Mouse (Mus musculus) limb, embryonic 14.5 days (tissue): ENCODE results near the gene Gbgt1. TPM values are rescaled to one million over a fixed set of nuclear protein-coding genes. Genes with fewer than 3 reads are reported as not detected.
"Not testable (repeated sequence)": the region's sequence is repeated elsewhere in the genome, so short reads cannot be mapped to it uniquely, and the experiment has no call there.

ENCODE experiments used
- ATAC-seq: fragments of 200-750 bp; cut with Nextera tagmentation; 2 replicates; pipeline ENCODE4 v1.8.0; 2017; ENCODE audit warnings: low read depth, moderate number of reproducible peaks, moderate TSS enrichment; ENCODE audit not compliant: low FRiP score
- DNase-seq: peaks from one replicate; pipeline ENCODE4 v3.0.0-alpha.2; 2015; ENCODE audit warnings: low spot score
- H3K27ac ChIP-seq: fragments of 300-500 bp; sonication (generic); replicated peaks from 2 replicates; pipeline ENCODE4 v1.5.1; 2014; ENCODE audit warnings: low read depth, mild to moderate bottlenecking, low read length, moderate library complexity, mixed read lengths
- H3K27me3 ChIP-seq: fragments of 300-500 bp; sonication (generic); 2 replicates; pipeline ENCODE4 v1.6.1; 2014; ENCODE audit warnings: low read length, mixed read lengths; ENCODE audit not compliant: control insufficient read depth, insufficient read depth
- H3K36me3 ChIP-seq: fragments of 300-500 bp; sonication (generic); 2 replicates; pipeline ENCODE4 v1.6.1; 2014; ENCODE audit warnings: mild to moderate bottlenecking, low read length, moderate library complexity, mixed read lengths; ENCODE audit not compliant: control insufficient read depth, insufficient read depth
- H3K4me1 ChIP-seq: fragments of 300-500 bp; sonication (generic); 2 replicates; pipeline ENCODE4 v1.6.1; 2014; ENCODE audit warnings: antibody characterized with exemption, low read length, mixed read lengths; ENCODE audit not compliant: control insufficient read depth, insufficient read depth
- H3K4me2 ChIP-seq: fragments of 300-500 bp; sonication (generic); replicated peaks from 2 replicates; pipeline ENCODE4 v1.6.1; 2014; ENCODE audit warnings: low read depth, mild to moderate bottlenecking, low read length, moderate library complexity; ENCODE audit not compliant: severe bottlenecking
- H3K4me3 ChIP-seq: fragments of 300-500 bp; sonication (generic); replicated peaks from 2 replicates; pipeline ENCODE4 v1.5.1; 2014; ENCODE audit warnings: low read length
- H3K9ac ChIP-seq: fragments of 300-500 bp; sonication (generic); 2 replicates; pipeline ENCODE4 v1.6.1; 2014; ENCODE audit warnings: mild to moderate bottlenecking, low read depth, low read length, moderate library complexity; ENCODE audit not compliant: severe bottlenecking
- H3K9me3 ChIP-seq: fragments of 300-500 bp; sonication (generic); 2 replicates; pipeline ENCODE4 v1.6.1; 2016; ENCODE audit warnings: low read length; ENCODE audit not compliant: control insufficient read depth
- POLR2A ChIP-seq: fragments of 200-500 bp; IDR thresholded peaks from 2 replicates; pipeline ENCODE4 v1.8.0; 2012; ENCODE audit warnings: inconsistent platforms, mild to moderate bottlenecking, moderate library complexity, borderline replicate concordance; ENCODE audit not compliant: insufficient read depth, insufficient read length; ENCODE audit errors: extremely low read depth
- WGBS: fragments of 180-500 bp; shearing (Covaris S2); extraction: QIAGEN DNeasy Blood & Tissue Kit; methylation state at CpG from one replicate; pipeline ENCODE4 v1.1.7; 2014; 5-methylcytosine and 5-hydroxymethylcytosine counted together
- polyA plus RNA-seq, 2 experiments: library from polyadenylated mRNA; depleted of rRNA in 1 of 2; stranded (reverse) in 1 of 2; unstranded in 1 of 2; fragments of >200 nt; fragmentation: Nextera tagmentation in 1 of 2; extraction: Ambion mirVana in 1 of 2; gene quantifications; 2 replicates each; pipeline versions ENCODE4 v1.2.1 to v1.2.3; 2012 to 2014

Gbgt1 gene
- polyA plus RNA-seq, 2 experiments = 1.0 to 2.1 TPM

DNA sequence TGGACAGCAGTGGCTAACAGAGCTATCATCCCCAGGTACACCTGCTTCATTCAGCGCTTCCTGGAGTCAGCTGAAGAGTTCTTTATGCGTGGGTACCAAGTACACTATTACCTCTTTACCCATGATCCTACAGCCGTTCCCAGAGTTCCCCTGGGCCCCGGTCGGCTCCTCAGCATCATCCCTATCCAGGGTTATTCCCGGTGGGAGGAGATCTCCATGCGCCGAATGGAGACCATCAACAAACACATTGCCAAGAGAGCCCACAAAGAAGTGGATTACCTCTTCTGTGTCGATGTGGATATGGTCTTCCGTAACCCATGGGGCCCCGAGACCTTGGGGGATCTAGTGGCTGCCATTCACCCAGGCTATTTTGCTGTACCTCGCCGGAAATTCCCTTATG lies 8.0 kb downstream of the Gbgt1 start:
- H3K9me3 ChIP-seq = no peaks in the 10 kb centered on the region
- no peaks in the 10 kb centered on the region for H3K4me1 ChIP-seq
- H3K4me2 ChIP-seq = no peak overlapping the region
- H3K9ac ChIP-seq = no peak overlapping the region
- no peaks in the 10 kb centered on the region for H3K27me3 ChIP-seq
- TF ChIP-seq POLR2A = no peak
- no peak for ATAC-seq
- no peak for DNase-seq
- 87% methylated on average over 13 of the region's 13 CpGs for WGBS
- no peak overlapping the region for H3K4me3 ChIP-seq
- no peaks in the 10 kb centered on the region for H3K36me3 ChIP-seq
- no peak overlapping the region for H3K27ac ChIP-seq

DNA sequence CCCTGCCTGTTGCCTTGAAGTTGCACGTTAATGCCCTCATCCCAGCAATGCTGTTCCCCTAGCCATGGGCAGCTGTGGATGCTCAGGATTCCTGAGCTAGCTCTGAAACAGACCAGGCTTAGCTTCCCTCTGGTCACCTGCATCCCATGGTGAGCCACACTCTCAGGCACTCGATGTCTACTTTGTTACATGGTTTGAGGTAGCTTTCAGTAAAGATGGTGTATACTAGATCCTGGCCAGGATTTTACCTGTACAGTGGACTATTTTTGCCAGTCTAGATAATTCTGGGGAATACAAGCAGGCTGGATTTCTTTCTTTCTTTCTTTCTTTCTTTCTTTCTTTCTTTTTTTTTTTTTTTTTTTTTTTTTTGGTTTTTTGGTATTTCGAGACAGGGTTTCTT lies 9.1 kb downstream of the Gbgt1 start, which contains the start of gene Gm10134:
Gene Gm10134 (plus strand): TSS at position 301 of the 400 bp plus-strand sequence.
- H3K9ac ChIP-seq = no peak within 1 kb of the TSS
- no peak within 1 kb of the TSS for H3K4me2 ChIP-seq
- DNase-seq = no peak
- WGBS = 72% methylated on average over 3 of the region's 3 CpGs
- H3K36me3 ChIP-seq = no peaks in the 10 kb centered on the region
- no peak for TF ChIP-seq POLR2A
- no peak within 1 kb of the TSS for H3K27ac ChIP-seq
- H3K4me1 ChIP-seq = no peaks in the 10 kb centered on the region
- no peak within 1 kb of the TSS for H3K4me3 ChIP-seq
- H3K27me3 ChIP-seq = no peaks in the 10 kb centered on the region
- no peak for ATAC-seq
- no peaks in the 10 kb centered on the region for H3K9me3 ChIP-seq

DNA sequence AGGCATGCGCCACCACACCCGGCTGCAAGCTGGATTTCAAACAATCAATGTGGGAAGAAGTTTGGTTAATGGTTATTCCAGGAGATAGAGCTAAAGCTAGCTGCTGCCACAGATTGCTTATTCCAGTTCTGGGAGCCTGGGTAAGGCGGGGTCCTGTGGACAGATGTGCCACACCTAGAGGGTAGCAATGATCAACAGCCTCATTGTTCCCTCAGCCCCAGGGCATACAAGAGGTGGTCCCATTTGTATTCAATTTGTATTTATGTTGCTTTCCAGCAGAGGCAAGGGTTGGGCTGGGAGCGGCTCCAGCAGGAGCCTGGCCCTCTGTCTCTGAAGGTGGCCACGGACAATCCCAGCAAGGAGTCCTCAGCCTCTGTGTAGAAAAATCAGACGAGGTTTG lies 9.6 kb downstream of the Gbgt1 start:
- Histone ChIP-seq H3K4me1 (no peaks in the 10 kb centered on the region), H3K36me3 (no peaks in the 10 kb centered on the region), H3K4me2 (no peak overlapping the region), H3K4me3 (no peak overlapping the region), H3K9ac (no peak overlapping the region), H3K27me3 (no peaks in the 10 kb centered on the region), H3K9me3 (no peaks in the 10 kb centered on the region), H3K27ac (no peak overlapping the region)
- ATAC-seq (no peak), DNase-seq (no peak)
- WGBS = 75% methylated on average over 6 of the region's 6 CpGs
- no peak for TF ChIP-seq POLR2A

DNA sequence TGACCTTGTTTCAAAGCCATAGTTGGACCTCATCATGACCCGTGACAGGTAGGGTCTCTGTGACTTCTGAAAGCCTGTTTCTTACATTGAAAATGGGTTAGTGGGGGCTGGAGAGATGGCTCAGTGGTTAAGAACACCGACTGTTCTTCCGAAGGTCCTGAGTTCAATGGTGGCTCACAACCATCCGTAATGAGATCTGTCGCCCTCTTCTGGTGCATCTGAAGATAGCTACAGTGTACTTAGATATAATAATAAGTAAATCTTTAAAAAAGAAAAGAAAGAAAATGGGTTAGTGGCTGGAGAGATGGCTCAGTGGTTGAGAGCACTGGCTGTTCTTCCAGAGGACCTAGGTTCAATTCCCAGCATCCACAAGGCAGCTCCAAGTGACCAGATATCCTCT lies 14.9 kb downstream of the Gbgt1 start:
- not testable (repeated sequence) for H3K4me2 ChIP-seq, H3K9me3 ChIP-seq, H3K4me3 ChIP-seq, H3K27ac ChIP-seq, H3K4me1 ChIP-seq, H3K27me3 ChIP-seq, DNase-seq, H3K9ac ChIP-seq, ATAC-seq, H3K36me3 ChIP-seq
- WGBS = 49% methylated on average over 5 of the region's 5 CpGs

DNA sequence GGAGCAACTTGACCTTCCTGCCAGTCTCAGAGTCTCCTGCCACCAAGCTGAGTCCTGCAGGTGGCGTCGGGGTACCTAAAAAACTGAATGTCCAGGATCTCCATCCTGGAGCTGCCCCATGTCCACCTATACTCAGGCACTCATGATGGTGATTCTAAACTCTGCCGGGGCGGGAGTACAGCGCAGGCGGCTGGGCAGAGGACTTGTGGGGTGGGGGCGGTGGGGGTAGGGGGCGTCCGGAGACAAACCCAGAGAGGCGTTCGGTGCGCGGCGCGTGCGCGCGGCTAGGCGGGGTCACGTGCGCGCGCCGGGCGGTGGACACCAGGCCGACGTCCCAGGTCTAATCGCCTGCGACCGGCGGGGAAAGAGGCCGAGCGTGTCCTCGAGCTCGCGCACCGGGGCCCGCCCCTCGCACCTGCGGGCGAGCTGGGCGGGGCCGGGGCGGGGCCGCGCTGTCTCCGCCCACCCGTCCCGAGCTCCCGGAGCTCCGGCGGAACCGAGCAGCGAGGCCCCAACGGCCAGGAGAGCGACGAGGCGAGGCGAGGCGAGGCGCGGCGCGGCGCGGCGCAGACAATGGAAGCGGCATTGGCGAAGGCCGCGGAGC lies 16.2 kb downstream of the Gbgt1 start, which contains the start of gene Ralgds:
Gene Ralgds (plus strand): TSS at position 328 of the 604 bp plus-strand sequence.
- TF ChIP-seq POLR2A = no peak
- Histone ChIP-seq H3K4me2 (peak within 1 kb of the TSS; percentile 91), H3K27me3 (no peaks in the 10 kb centered on the region), H3K4me1 (peaks cover 15% of the 10 kb centered on the region; the same call in 1 of the 2 replicates), H3K9me3 (no peaks in the 10 kb centered on the region), H3K4me3 (peak within 1 kb of the TSS; percentile 81), H3K36me3 (no peaks in the 10 kb centered on the region; the same call in 1 of the 2 replicates), H3K27ac (peak within 1 kb of the TSS; percentile 70), H3K9ac (peak within 1 kb of the TSS; percentile 88)
- DNase-seq (no peak), ATAC-seq (peak; percentile 66)
- WGBS = 1% methylated on average over 29 of the region's 71 CpGs
